Mouse (Mus musculus): ENCODE data around the gene Gstp3.
"Not testable (repeated sequence)": the region's sequence is repeated elsewhere in the genome, so short reads cannot be mapped to it uniquely, and the experiment has no call there.

Gene Gstp3

DNA sequence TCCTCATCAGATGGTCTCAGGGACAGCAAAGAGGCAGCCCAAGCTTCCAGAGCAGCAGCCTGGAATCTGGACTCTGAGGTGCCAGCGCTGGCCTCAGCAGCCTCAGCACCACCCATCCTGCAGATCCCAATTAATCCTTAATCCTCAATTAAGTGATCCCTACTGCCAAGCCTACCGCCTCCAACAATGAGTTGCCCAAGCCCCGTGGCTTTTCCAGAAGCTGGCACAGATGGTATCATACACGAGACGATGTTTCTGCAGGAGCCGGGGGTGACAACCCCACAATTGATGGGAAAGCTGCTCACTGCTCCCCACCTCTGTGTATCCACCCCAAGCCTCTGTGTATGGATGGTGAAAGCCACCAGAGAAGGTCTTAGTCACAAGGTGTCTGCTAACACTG, 29.8 kb upstream of the Gstp3 start:
- no peak for DNase-seq (ENCODE audit: low spot score in 2 of 2)

DNA sequence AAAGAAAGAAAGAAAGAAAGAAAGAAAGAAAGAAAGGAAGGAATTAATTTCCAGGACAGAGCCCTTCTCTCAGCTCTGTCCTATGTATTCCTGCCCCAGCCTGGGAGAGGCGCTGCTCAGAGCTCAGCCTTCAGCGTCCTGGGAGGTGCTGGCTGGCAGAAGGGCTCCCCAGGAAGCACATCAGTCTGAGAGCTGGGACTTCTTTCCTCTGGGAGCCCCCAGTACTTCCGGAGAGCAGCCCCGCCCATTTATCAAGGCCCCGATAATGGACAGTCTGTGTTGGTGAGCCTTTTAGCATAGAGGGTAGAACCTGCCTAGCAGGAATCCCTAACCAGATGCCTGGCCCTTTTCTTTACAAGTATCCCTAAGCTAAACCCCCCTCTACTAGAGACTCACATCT, 28.8 kb upstream of the Gstp3 start:
- DNase-seq (ENCODE audit: low spot score in 2 of 2), result no peak

DNA sequence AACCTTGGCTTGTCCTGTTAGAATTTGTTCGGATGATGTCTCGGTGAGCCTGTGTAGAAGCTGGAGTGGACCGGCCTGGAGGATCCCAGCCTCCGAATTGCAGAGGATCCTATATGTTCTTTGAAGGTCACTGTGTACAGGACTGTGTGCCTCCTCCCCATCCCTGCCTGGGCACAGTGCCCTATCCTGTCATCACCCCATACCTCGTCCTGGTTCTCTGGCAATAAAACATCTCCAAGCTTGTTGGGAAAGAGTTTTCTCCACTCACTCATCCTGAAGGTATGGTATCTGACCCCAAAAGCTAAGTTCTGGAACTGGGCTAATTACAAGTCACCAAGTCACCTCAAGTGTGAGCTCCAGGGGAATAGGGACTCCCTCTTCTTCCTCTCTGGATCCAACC, 27.7 kb upstream of the Gstp3 start:
- no peak for DNase-seq (ENCODE audit: low spot score in 2 of 2)

DNA sequence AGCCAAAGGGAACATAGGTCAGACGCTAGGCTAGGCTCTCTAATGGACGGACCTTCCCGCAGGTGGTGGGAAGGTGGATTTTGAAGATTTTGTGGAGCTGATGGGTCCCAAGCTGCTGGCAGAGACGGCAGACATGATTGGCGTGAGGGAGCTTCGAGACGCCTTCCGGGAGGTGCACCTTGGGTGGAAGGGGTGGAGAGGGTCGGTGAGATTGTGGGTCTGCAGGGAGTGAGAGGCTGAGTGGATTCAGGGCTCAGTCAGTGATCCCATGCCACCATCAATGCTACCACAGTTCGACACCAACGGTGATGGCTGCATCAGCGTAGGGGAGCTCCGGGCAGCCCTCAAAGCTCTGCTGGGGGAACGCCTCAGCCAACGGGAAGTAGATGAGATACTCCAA, 26.8 kb upstream of the Gstp3 start:
- DNase-seq (ENCODE audit: low spot score in 2 of 2), result no peak

DNA sequence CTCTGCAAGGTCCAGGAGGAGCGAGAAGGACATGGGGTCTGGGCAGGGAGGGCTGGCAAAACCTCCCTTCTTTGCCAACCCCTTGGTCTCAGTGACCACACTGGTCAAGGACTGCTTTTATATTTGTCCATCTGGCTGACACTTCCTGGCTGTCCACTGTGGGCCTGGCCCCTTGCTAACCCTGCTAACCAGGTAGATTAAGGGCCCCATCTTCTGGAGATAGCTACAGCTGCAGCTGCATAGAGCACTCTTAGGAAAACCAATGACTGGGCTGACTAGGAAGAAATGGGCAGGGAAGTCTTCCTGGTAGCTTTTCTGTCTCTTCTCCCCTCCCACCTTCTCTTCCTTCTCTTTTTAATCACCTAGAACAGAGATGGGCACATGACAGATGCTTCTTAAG, 25.6 kb upstream of the Gstp3 start:
- DNase-seq (ENCODE audit: low spot score in 2 of 2), result no peak

DNA sequence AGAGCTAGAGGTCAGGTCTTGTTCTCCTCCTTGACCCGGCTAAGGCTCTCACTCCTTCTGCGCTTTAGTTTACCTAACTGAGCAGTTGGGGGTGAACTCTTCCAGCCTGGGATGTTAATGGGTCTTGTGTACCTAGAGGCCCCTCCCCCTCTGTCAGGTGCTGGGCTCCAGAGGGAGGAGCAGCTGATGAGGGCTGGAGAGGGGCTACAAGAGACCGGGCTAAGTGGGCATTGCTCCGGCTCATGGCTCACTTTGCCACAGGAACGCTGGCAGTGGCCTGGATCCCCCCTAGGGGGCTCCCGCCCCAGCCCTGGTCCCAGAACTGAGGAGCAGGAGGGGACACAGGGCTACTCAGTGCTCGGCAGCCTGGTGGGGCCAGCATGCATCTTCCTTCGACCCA, 24.5 kb upstream of the Gstp3 start:
- DNase-seq (ENCODE audit: low spot score in 2 of 2), result no peak

DNA sequence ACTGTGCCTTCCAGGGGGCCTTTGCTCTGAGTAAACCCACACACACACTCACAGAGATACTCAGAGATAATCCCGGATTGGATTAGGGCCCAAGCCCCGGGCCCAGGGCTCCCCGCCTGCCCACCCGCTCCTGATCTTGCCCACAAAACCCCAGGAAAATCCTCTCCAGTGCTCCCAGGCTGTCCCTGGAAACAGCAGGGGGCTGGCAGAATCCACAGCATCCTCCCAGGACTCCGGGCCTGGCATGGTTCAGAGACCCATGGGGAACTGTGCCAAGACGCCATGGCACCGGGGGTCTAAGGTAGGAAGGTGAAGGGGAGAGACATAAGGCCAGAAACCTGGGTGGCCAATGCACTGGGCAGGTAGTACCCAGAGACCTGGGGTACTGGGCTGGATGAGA, 23.9 kb upstream of the Gstp3 start:
- DNase-seq (ENCODE audit: low spot score in 2 of 2), result no peak

DNA sequence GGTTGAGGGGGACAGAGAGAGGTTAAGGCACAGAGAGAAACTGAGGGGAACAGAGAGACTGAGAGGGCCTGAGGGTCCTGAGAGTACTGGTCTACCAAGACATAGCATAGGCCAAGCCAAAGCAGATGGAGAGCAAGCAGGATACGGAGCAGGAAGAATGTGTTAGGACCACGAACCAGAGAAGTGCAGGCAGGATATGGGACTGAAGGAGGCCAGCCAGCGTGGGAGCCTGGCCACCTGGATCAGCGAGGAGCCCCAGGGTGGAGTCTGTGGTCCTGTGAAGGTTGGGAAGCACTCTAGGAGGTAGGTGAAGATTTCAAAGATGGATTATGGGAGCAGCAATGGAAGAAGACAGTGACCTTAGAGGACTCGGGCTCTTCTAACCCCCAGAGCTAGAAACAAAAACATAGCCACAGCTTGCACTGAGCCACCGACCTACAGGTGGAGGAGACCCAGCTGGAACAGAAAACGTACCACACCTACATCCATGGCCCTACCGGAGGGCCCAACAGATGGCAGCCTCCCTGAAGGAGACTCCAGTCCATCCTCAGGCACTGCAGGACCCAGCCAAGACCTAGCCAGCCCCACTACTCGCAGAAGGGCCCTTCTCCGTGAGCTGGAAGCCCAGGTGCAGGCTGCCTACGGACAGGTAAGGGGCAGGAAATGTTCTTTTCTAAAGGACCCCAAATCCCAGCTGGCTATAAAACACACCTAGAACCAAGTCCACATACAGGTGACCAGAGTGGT, 23.0 kb upstream of the Gstp3 start:
- DNase-seq (ENCODE audit: low spot score in 2 of 2), result no peak

DNA sequence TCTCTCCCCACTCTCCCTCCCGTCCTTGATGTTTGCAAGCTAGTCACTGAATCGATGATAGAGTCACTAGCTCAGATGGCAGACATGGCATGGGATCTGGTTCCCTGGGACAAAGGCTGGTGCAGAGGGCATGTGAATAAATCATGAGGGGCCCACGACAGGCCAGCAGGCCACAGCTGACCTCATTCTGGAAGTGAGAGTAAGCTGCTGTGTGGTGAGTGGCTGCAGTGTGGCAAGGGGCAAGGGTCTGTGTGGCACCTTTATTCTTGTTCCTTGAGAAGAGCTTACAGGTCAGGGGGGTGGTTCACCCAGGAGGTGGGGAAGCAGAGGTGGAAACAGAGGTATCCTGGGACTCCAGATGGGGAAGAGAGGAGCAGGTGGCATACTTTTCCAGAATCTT, 22.0 kb upstream of the Gstp3 start, which contains the start of gene Cabp2:
Cabp2 (plus strand) TSS at position 185 of the 400 bp plus-strand sequence.
- no peak for DNase-seq (ENCODE audit: low spot score in 2 of 2)

DNA sequence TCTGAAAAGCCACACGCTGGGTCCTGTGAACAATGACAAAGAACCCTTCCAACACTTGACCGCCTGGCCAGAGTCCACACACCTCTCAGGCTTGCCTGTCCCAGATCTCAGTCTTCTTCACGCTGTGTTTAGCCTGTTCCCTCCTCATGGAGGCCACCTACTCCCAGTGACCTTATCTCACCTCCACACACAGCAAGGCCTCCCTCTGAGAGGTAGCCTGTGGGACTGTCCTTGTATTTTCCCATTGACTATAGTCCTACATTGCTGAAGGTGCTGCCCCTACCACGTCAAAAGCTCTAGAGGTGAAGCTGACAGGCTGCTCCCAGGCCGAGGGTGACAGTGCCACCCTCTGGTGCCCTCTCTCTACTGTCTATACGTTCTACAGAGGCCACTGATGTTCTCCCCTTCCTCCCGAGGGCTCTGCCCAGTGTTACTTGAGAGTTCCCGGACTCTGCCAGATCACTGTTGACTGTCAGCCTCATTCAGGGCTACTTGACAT, 21.2 kb upstream of the Gstp3 start:
- DNase-seq (ENCODE audit: low spot score in 2 of 2), result no peak

DNA sequence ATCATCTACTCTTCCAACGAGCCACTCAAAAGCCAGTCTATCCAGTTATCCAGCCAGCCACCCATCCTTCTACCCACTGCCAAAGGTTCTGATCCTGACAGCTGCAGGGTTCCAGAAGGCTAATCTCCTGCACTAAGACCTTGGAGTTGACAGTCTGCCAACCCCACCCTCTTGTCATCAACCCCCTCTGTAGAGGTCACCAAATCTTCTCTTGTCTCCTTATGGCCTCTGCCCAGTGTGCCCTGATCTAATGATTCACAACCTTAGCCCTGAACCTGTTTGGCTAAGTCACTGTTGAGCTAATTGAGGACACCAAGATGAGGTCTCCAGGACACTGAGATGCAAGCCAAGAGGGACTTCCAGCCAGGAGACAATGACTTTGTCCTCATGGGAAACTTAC, 20.2 kb upstream of the Gstp3 start:
- no peak for DNase-seq (ENCODE audit: low spot score in 2 of 2)

DNA sequence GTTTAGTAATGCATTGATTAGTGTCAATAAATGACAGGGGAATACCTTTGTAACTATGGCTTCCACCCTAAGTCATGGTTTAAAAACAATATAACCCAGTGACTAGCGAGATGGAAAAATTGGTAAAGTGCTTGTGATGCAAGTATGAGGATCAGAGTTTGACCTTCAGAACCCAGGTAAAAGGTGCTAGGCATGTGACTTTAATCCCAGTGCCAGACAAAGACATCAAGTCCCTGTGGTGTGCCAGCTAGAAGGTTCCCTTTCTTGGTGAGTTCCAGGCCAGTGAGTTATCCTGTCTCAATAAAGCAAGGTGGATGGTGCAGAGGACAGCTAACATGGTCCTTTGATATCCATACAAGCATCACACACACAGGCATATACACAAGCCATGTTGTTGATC, 16.2 kb upstream of the Gstp3 start:
- DNase-seq (ENCODE audit: low spot score in 2 of 2), result no peak

DNA sequence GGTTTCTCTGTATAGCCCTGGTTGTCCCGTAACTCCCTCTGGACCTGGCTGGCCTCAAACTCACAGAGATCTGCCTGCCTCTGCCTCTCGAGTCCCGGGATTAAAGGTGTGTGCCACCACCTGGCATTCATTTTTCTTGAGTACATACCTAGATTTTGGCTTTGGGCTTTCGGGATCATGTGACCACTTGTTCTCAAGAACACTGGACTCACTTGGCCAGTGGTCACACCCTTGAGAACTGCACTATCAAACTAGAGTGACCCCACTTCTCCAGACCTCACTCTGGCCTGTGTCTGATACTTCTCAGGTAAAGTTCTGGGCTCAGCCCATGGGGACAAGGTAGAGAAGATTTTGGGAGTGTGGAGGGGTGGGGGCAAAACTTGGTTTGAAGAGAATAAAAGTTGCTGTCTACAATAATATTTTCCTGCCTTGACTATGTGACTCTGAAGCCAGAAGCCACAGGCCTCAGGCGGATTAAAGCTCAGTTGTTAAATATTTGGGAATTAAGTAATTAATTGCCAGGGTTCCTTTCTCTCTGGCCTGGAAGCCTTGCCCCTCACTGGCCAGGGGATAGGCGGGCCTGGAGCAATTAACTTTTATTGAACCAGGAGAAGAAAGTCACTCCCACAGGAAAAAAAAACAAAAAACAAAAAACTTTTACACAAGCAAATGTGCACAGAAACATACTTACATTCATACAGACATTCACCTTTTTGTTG, 13.5 kb upstream of the Gstp3 start:
- DNase-seq (ENCODE audit: low spot score in 2 of 2), result no peak

DNA sequence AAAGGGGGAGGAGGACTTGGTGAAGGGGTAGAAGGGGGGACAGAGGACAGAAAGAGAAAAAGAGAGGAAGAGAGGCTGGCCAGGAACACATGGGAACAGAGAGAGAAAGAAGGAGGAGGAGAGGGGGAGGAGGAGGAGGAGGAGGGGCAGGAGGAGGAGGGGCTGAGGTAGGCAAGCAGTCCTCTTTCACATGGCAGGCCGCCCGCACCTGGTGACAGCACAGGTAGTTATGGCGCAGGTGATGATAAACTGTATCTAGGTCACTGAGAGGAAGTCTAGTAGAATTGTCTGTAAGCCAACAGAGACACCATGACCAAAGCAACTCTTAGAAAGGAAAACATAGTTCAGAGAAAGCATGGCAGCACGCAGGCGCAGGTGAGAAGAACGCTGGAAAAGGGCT, 12.0 kb upstream of the Gstp3 start:
- no peak for DNase-seq (ENCODE audit: low spot score in 2 of 2)

DNA sequence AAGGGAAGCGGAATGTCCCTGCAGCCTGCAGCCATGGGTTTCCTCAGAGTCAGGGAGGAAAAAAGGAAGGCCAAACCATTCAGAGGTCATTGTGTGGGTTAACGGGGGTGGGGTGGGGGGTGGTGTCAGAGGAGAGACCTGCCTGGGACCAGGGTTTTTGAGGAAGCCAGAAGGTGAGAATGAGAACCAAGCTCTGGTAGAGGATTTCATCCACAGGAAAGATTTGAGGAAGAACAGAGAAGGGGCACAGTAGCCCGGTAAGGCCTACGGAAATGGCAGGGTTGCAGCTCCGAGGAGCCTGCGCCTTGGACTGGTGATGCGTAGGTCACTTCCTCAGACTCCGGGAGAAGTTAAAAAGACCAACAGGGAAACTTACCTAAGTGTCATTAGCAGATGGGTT, 11.4 kb upstream of the Gstp3 start:
- DNase-seq (ENCODE audit: low spot score in 2 of 2), result no peak

DNA sequence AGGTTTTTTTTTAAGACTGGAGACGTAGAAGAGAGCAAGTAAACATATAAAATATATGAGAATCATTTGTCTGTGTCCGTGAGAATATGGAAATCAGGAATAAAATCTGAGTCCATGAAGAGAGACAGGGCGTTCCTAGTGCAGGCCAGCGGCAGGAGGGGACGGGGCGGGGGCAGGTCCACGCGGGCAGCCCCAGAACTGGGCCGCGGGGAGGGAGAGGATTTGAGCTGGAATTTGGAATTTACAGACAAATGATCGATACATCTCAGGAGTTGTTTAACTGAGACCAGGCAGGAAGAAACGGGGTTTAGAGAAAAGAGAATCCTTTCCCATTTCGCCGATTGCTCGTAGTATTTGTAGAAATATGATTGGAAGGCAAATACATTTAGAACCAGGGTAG, 10.9 kb upstream of the Gstp3 start:
- no peak for DNase-seq (ENCODE audit: low spot score in 2 of 2)

DNA sequence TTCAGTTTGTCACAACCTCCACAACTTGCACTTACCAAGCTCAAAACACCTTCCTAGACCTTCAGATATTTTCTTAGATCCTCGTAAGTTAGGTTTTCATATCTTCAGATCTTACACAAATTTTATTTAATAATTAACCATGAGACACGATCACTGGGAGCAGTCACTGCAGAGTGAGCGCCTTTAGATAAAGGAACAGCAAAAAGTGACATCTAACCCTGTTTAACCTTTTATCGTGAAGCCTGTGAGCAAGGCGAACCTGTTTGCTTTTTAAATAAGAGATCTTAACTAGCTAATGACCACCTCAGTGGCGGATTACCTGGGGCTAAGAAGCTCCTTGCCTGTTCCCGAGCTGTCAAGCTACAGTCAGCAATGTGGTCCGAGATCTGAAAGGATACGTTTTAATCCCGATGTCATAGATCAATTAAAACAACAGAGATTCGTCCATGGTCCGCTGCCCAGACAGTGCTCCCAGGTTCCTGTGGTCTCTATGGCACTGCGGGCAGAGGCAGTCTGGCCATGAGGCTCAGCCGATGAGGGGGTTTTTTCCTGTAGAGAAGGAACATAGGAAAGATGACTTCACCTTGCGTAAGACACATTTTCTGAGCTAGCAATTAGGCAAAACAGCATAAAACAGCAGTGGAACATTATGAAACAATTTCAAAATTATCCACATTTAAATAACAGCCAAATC, 9.5 kb upstream of the Gstp3 start:
- DNase-seq (ENCODE audit: low spot score in 2 of 2), result no peak

DNA sequence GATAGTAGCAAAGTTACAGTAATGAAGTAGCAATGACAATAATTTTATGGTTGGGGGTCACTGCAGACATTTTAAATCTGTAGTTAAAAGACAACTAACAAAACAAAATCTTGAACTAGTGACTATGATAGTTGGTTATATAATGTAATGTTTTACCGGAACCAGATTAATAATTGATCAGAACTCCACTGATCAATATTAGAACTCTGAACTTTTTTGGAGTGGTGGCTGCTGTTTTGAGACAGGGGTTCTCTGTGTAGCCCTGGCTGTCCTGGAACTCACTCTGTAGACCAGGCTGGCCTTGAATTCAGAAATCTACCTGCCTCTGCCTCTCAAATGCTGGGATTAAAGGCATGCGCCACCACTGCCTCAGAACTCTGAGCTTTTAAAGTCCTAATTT, 8.9 kb upstream of the Gstp3 start:
- DNase-seq (ENCODE audit: low spot score in 2 of 2), result not testable (repeated sequence)

DNA sequence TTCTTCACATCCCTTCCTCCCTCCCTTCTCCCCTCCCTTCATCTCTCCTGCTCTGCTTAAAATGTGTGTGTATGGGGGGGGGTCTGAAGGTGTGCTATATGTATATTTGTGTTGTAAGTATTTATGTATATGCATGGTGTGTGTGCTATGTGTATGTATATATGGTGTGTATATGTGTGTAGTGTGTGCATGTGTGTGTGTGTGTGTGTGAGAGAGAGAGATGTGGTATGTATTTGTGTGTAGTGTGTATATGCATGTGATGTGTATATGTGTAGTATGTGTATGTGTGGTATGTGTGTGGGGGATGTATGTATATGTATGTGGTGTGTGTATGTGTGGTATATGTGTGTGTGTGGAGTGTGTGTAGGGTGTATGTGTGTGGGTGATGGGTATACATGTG, 7.5 kb upstream of the Gstp3 start:
- DNase-seq (ENCODE audit: low spot score in 2 of 2), result no peak

DNA sequence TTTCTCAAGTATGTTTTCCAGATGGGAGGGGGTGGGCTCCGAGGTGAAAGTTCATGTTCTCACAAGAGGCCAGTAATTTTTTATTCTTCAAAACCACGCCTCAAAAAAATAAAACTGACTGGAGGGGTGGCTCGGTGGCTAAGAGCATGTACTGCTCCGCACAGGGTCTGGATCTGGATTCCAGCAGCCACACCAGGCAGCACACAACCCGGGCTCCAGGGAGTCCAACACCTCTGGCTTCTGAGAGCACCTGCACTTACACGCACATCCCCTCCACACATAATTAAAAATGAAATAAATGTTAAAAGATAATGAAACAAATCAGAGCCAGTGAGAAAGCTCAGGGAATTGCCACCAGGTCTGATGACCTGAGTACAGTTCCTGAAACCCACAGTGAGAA, 6.9 kb upstream of the Gstp3 start:
- no peak for DNase-seq (ENCODE audit: low spot score in 2 of 2)

DNA sequence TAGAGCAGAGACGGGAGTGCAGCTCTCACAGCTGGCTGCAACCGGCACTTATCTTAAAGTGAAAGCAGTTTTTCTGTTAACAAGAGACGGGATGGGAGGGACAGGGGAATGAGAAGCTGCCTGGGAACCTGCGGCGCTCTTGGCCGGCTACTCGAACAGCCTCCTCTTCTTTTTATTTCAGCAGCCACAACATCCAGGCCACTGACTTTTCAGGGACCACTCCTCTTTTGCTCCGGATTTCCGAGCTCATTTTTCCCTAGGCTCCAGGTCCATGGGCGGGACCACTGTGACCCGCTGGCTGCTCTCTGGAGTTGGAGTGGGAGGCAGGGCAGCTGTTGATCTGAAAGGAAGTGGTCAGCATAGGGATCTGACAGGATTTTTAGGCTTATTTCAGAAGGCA, 5.1 kb upstream of the Gstp3 start:
- not testable (repeated sequence) for DNase-seq (ENCODE audit: low spot score in 2 of 2)

DNA sequence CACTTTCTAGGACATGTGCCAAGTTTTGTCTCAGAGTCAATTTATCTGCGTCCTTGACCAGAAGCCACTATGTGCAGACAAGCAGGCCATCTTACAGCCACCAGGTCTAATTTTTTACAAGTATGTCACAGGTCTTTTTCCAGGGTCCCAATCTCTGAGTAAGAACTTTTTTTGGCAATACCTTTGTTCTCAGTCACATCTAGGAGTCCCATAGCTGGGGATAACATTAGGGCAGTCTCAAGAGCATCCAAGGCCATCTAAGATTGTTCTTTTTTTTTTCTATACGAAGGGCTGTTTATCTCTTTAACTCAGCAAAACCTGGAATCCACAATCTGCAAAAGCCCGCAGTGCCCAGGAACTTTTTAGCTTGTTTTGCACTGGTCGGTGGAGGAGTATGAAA, 4.0 kb upstream of the Gstp3 start:
- DNase-seq (ENCODE audit: low spot score in 2 of 2), result not testable (repeated sequence)
